8 mouse cellular contexts compared by ENCODE assay signal in the genomic region with DNA sequence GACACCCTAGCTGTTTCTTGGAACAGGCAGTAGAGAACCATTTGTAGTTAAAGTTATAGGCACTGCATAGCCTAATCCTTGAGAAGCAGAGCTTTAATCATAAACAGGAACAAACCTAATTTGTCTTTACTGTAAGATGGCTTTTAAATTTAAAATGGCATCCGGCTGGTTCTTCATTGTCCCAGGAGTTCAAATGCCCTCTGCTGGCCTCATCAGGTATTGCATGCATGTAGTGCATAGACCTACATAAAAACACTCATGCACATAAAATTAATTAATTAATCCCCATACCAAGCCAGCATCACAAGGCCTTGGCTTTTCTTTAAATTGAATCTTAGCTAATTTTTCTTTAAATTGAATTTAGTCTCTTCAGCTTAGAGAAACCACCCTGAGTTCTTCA.
A peak's percentile ranks its signal among the peaks of the same experiment; 100 is the strongest.
DNase-seq lines count a peak whose midpoint lies in the region; ATAC-seq and TF ChIP-seq lines count a peak whose summit lies in the region.

No protein-coding gene starts in this region.

- no peaks in the 10 kb centered on the region for H3K27me3 ChIP-seq in heart, adult 2 months (ENCODE audit: control insufficient read depth, insufficient read depth, low read length)
- no peaks in the 10 kb centered on the region; the same call in 1 of the 2 replicates for H3K27me3 ChIP-seq in heart, embryonic 10.5 days (ENCODE audit: insufficient read depth, poor library complexity, severe bottlenecking)
- H3K27me3 ChIP-seq in neural tube, embryonic 15.5 days (replicated peaks): no peaks in the 10 kb centered on the region
- H3K27me3 ChIP-seq in embryonic facial prominence, embryonic 11.5 days (ENCODE audit: control insufficient read depth, insufficient read depth, low read length): no peaks in the 10 kb centered on the region

- TF ChIP-seq POLR2A in heart, adult 2 months (IDR thresholded peaks at IDR 0.05; ENCODE audit: insufficient read depth, low read depth, low read length): no peak

- H3K4me1 ChIP-seq in heart, adult 2 months (ENCODE audit: control insufficient read depth, insufficient read depth, low read length): no peaks in the 10 kb centered on the region
- no peaks in the 10 kb centered on the region for H3K4me1 ChIP-seq in heart, embryonic 10.5 days
- no peaks in the 10 kb centered on the region for H3K4me1 ChIP-seq in neural tube, embryonic 15.5 days
- no peaks in the 10 kb centered on the region for H3K4me1 ChIP-seq in embryonic facial prominence, embryonic 11.5 days (ENCODE audit: control insufficient read depth, insufficient read depth, low read length)

- intact Hi-C loops in heart, adult 2 months (cut with DNase I): loop anchor here (10.0 kb wide), 1 partner anchor 244 kb away; no protein-coding TSS in a partner anchor

- peak; percentile 72 for TF ChIP-seq CTCF in heart, adult 2 months (IDR thresholded peaks at IDR 0.05)

- WGBS in heart, adult 2 months: 83% methylated on average over 1 of the region's 1 CpGs
- 80% methylated on average over 1 of the region's 1 CpGs for WGBS in heart, embryonic 10.5 days
- 93% methylated on average over 1 of the region's 1 CpGs for WGBS in neural tube, embryonic 15.5 days
- WGBS in embryonic facial prominence, embryonic 11.5 days: 83% methylated on average over 1 of the region's 1 CpGs

- no peak for DNase-seq in heart, adult 2 months
- DNase-seq in heart, embryonic 10.5 days (ENCODE audit: low spot score): no peak
- DNase-seq in neural tube, embryonic 10.5 days (ENCODE audit: extremely low spot score, low spot score): peak; percentile 43
- DNase-seq in embryonic facial prominence, embryonic 11.5 days (ENCODE audit: low spot score): peak; percentile 64
- DNase-seq in thymus, postnatal 14 days: peak; percentile 35
- no peak for DNase-seq in left cerebral cortex, adult 8-10 months (ENCODE audit: low spot score in 2 of 2)
- DNase-seq in MN1 (ENCODE audit: low spot score): no peak

- no peak overlapping the region for H3K9ac ChIP-seq in heart, adult 2 months (ENCODE audit: low read depth, low read length)
- H3K9ac ChIP-seq in neural tube, embryonic 15.5 days (replicated peaks): no peak overlapping the region
- no peak overlapping the region for H3K9ac ChIP-seq in embryonic facial prominence, embryonic 11.5 days (replicated peaks; ENCODE audit: low read length)

- H3K27ac ChIP-seq in heart, adult 2 months: no peak overlapping the region
- H3K27ac ChIP-seq in heart, embryonic 10.5 days: no peak overlapping the region
- H3K27ac ChIP-seq in neural tube, embryonic 15.5 days (replicated peaks): no peak overlapping the region
- H3K27ac ChIP-seq in embryonic facial prominence, embryonic 11.5 days (replicated peaks; ENCODE audit: low read depth, low read length): no peak overlapping the region

- H3K4me3 ChIP-seq in heart, adult 2 months: no peak overlapping the region
- no peak overlapping the region for H3K4me3 ChIP-seq in heart, embryonic 10.5 days
- no peak overlapping the region for H3K4me3 ChIP-seq in neural tube, embryonic 15.5 days (replicated peaks)
- H3K4me3 ChIP-seq in embryonic facial prominence, embryonic 11.5 days (ENCODE audit: low read depth, low read length): no peak overlapping the region

- H3K9me3 ChIP-seq in heart, embryonic 10.5 days: no peaks in the 10 kb centered on the region
- H3K9me3 ChIP-seq in neural tube, embryonic 15.5 days (replicated peaks): no peaks in the 10 kb centered on the region
- H3K9me3 ChIP-seq in embryonic facial prominence, embryonic 11.5 days (replicated peaks; ENCODE audit: control insufficient read depth, low read length): no peaks in the 10 kb centered on the region

- no peaks in the 10 kb centered on the region for H3K79me2 ChIP-seq in heart, adult 2 months (replicated peaks; ENCODE audit: control insufficient read depth, insufficient read depth, low read length)

- no peak for ATAC-seq in neural tube, embryonic 15.5 days (ENCODE audit: low FRiP score)
- ATAC-seq in embryonic facial prominence, embryonic 11.5 days (replicated peaks; ENCODE audit: insufficient number of reproducible peaks, low FRiP score, low TSS enrichment, low read depth): no peak

- no peaks in the 10 kb centered on the region for H3K36me3 ChIP-seq in heart, adult 2 months (ENCODE audit: control insufficient read depth, insufficient read depth, low read length)
- H3K36me3 ChIP-seq in heart, embryonic 10.5 days: no peaks in the 10 kb centered on the region
- no peaks in the 10 kb centered on the region for H3K36me3 ChIP-seq in neural tube, embryonic 15.5 days
- H3K36me3 ChIP-seq in embryonic facial prominence, embryonic 11.5 days (replicated peaks; ENCODE audit: control insufficient read depth, insufficient read depth, low read depth, low read length): no peaks in the 10 kb centered on the region

- TF ChIP-seq EP300 in heart, adult 2 months (IDR thresholded peaks at IDR 0.05; ENCODE audit: insufficient read depth, low read depth, low read length): no peak

- H3K4me2 ChIP-seq in neural tube, embryonic 15.5 days: no peak overlapping the region
- no peak overlapping the region for H3K4me2 ChIP-seq in embryonic facial prominence, embryonic 11.5 days (ENCODE audit: low read depth, low read length)

Comparison
In these comparisons a context has a peak if more than half of its experiments do, and no peak if none do; other contexts are left out.
1. DNase-seq: peak in neural tube, embryonic 10.5 days (single experiment), embryonic facial prominence, embryonic 11.5 days (single experiment) and thymus, postnatal 14 days (single experiment); none in heart, adult 2 months (0 of 2), heart, embryonic 10.5 days (single experiment), left cerebral cortex, adult 8-10 months (0 of 2) and MN1 (single experiment).